Mouse (Mus musculus): ENCODE data around the gene Klri1.
"Not testable (repeated sequence)": the region's sequence is repeated elsewhere in the genome, so short reads cannot be mapped to it uniquely, and the experiment has no call there.

Gene Klri1

DNA sequence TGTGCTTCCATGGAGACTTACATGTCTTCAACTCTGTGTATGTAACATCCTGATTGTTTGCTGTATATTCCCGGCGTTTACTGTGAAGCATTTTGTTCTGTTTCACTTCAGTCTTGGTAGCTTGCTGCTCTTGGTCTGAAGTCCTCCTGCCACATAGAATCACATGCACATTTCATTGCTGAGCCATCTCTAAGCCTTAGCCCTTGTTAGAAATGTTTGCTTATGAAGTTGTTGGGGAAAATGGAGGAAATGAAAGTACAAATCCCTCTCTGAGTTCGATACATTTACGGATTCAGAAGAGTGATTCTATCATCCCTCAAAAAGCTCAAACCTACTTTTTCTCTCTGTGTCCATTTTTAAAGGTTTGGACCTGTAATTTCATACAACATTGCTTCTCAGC is at the start of gene Klri1:
Klri1 (minus strand) TSS at position 101 of the 400 bp plus-strand sequence.
- in situ Hi-C loops (cut with MboI, MseI): no loop called here

GRCm38 (mm10) chr6:129747654-129748032 is 30.7 kb upstream of the Klri1 start:
- in situ Hi-C loops (cut with MboI, MseI): no loop called here

DNA sequence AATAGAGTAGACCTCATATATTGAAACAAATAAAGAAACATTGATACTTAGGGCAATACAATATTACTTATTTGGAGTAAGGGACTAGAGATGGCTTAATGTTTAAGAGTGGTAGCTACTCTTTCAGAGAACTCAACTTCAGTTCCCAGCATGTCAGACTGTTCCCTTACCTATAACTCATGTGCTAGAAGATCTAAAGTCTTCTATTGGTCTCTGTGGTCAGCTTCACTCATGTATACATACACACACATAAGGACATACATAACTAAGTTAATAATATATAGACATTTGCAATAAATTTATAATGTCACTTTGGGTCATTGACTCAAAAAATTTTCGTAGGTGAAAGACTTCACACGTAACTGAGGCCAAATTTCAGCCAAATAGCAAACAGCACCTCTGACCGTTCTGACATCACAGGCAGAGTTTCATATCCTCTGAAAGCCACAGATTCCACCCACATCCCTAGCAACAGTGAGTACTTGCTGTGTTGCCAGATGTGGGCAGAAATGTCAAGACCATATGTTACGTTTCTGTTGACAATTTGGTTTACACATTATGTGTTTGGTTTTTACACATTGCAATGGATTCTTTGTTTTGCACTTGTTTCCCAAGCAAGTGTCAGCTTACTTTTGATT is 30.2 kb upstream of the Klri1 start:
- in situ Hi-C loops (cut with MboI, MseI): no loop called here

DNA sequence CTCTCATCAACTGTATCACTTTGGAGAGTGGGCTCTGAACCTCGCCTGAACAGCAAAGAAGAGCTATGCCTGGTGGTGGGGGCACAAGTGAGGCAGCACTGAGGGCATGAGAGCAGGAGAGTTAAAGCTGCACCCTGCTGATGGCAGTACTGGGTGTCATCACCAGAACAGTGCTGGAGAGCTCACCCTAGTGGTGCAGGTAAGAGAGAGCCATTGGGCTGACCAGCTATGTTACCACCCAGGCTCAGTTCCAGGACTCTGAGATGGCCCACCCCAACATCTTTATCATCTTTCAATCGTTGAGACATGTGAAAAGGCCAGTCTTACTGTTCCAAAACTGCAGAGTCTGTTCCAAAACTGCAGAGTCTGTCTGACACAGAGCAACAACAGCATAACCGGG is 29.2 kb upstream of the Klri1 start:
- in situ Hi-C loops (cut with MboI, MseI): no loop called here

- in situ Hi-C loops (cut with MboI, MseI): no loop called here
Observed at GRCm38 (mm10) chr6:129740069-129740721, 23.3 kb upstream of the Klri1 start, which contains the start of gene Klri2. TSS of gene Klri2 (minus strand) at chr6:129740484.

GRCm38 (mm10) chr6:129736414-129736813 is 19.5 kb upstream of the Klri1 start:
- in situ Hi-C loops (cut with MboI, MseI): no loop called here

DNA sequence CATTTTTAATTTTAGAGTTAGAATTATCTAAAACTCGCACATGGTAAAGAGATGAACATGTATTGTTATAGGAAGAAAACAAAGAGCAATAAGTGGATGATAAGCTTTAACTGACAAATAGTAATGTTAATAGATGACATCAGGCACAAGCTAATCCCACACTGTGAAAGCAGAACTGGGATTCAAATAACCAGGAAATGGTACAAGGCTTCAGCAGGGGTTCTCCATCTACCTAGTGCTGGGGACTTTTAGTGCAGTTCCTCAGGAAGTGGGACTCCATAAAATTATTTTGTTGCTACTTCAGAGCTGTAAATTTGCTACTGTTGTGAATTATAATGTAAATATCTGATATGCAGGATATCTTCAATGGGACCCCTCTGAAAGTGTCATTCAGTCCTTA is 10.3 kb upstream of the Klri1 start:
- in situ Hi-C loops (cut with MboI, MseI): no loop called here

- in situ Hi-C loops (cut with MboI, MseI): no loop called here
Observed at GRCm38 (mm10) chr6:129721390-129721789, 4.5 kb upstream of the Klri1 start.

DNA sequence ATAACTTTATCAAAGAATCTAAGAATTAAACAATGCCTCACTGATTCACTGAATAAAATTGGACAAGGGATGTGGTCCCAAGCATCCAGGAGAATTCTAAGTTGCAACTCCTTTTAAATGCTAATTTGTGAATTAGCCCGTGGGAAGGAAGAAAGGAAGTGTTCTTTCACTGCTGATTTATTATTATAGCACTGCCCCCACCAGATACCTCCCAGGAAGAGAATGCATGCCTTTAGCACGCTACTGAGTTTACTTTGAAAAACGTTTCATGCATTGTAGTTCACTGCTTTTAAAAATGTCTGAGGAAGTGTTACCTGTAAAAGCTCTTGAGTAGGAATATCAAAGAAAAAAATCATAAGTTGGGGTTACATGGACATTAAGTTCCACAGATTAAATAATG is 3.6 kb upstream of the Klri1 start:
- in situ Hi-C loops (cut with MboI, MseI): no loop called here

GRCm38 (mm10) chr6:129713566-129713965 is 3.4 kb downstream of the Klri1 start:
- in situ Hi-C loops (cut with MboI, MseI): no loop called here

DNA sequence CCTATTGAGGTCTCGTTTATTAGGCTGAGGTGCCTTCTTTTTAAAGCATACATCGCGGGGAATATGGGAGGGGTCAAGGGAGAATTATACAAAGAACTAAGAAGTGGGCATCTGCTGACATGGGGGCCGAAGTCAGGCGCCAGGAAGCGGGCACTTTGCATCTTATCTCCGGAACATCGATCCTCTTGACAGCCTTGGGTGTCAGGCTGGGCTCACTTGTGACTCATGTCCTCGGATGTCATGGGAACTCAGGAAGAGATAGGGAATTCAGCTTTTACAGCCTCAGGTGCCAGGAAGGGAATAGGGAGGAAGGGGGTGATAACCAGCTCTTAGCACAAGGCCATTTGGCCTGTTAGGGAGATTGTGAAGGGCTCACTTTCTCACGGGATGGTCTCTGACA is 25.5 kb downstream of the Klri1 start:
- in situ Hi-C loops (cut with MboI, MseI): not testable (repeated sequence)

- in situ Hi-C loops (cut with MboI, MseI): no loop called here
Observed at GRCm38 (mm10) chr6:129680379-129680778, 36.6 kb downstream of the Klri1 start.

- in situ Hi-C loops (cut with MboI, MseI): no loop called here
Observed at GRCm38 (mm10) chr6:129678873-129679272, 38.1 kb downstream of the Klri1 start, which contains the start of gene Klrc1. TSS of gene Klrc1 (minus strand) at chr6:129678973.

DNA sequence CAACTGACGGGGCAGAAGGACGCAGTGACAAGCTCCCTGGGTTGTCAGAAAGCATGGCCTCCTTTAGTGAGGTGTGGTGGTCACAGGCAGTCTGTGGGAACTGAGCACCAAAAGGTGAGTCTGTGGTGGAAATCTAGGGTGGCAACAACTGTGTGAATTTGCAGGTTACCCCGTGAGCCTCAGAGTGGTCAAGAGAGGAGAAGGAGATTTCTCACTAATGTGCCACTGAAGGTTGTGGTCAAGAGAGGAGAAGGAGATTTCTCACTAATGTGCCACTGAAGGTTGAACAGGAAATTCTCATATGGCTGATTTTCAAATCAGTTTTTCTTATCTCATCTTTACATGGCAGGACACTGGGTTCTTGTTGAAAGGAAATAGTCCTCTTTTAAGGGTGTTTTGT is 55.6 kb downstream of the Klri1 start:
- in situ Hi-C loops (cut with MboI, MseI): not testable (repeated sequence)

GRCm38 (mm10) chr6:129660589-129660988 is 56.3 kb downstream of the Klri1 start, which contains the start of gene Klrc2:
TSS of gene Klrc2 (minus strand) at chr6:129660689.
- in situ Hi-C loops (cut with MboI, MseI): not testable (repeated sequence)
